Comparison of ENCODE assay signal across 8 mouse cellular contexts in the genomic region with DNA sequence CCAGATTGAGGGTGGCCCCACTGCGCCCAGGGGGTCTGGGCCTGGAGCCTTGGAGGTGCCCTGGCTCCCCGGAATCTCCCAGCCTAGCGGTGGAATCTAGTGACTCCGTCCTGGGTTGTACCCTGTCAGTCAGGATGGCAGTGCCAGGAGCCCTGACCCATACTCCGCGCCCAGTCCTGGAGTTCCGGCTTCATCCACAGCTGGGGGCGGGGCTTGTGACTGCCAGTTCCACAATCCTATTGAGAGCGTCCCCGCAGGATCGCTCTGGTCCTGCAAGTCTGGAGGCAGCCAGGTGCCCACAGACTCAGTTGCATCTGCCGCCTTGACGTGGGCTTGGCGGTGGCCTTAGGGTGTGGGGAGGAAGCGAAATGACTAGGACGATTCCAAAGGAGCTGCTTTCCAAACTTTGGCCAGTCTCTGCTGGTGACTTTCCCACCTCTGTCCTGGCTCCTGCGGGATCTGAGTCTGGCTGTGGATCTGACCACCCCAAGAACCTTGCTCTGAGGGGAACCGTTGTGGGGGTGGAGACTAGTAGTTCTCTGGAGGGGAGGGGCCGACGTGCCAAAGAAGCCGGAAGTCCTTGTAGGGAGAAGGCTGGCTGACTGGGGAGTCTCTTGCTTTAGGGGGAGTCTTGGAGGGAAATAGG. TPM values are rescaled to one million over a fixed set of nuclear protein-coding genes. Genes with fewer than 3 reads are reported as not detected.
DNase-seq lines count a peak whose midpoint lies in the region; ATAC-seq and TF ChIP-seq lines count a peak whose summit lies in the region.

No protein-coding gene starts in this region.

- peak overlapping the region; percentile 100 for H3K4me2 ChIP-seq in hindbrain, postnatal 0 days (ENCODE audit: low read depth, low read length)
- H3K4me2 ChIP-seq in midbrain, embryonic 11.5 days: peak overlapping the region; percentile 100

- H3K4me3 ChIP-seq in hindbrain, postnatal 0 days (ENCODE audit: low read length): peak overlapping the region; percentile 74
- peak overlapping the region; percentile 72 for H3K4me3 ChIP-seq in limb, embryonic 10.5 days
- peak overlapping the region; percentile 82 for H3K4me3 ChIP-seq in midbrain, embryonic 11.5 days (ENCODE audit: low read depth, low read length)

- no peak for DNase-seq in Patski (ENCODE audit: low read depth, low spot score)
- peak; percentile 59 to 70 for DNase-seq in cerebellum, postnatal 4 days (ENCODE audit: low spot score in 2 of 2)
- DNase-seq in gastrocnemius, adult 8-10 months (ENCODE audit: low spot score in 2 of 2): peak; percentile 88
- peak; percentile 89 for DNase-seq in hindbrain, postnatal 0 days (ENCODE audit: low spot score)
- DNase-seq in limb, embryonic 10.5 days (ENCODE audit: low spot score): peak; percentile 84
- DNase-seq in midbrain, embryonic 11.5 days (ENCODE audit: low spot score, missing footprints): peak; percentile 95
- peak; percentile 50 to 55 for DNase-seq in right cerebral cortex, postnatal 36 days (ENCODE audit: low spot score in 2 of 2)
- peak; percentile 76 to 89 for DNase-seq in urinary bladder, postnatal 4 days (ENCODE audit: low spot score in 2 of 2)

- peaks cover 12% of the 10 kb centered on the region for H3K4me1 ChIP-seq in hindbrain, postnatal 0 days (ENCODE audit: insufficient read depth, low read length)
- H3K4me1 ChIP-seq in limb, embryonic 10.5 days: peaks cover 27% of the 10 kb centered on the region
- H3K4me1 ChIP-seq in midbrain, embryonic 11.5 days (ENCODE audit: control insufficient read depth, insufficient read depth, low read length): peaks cover 15% of the 10 kb centered on the region

- under 1% methylated on average over 21 of the region's 21 CpGs for WGBS in hindbrain, postnatal 0 days
- WGBS in limb, embryonic 10.5 days: under 1% methylated on average over 21 of the region's 21 CpGs
- 2% methylated on average over 21 of the region's 21 CpGs for WGBS in midbrain, embryonic 11.5 days

- no peaks in the 10 kb centered on the region for H3K27me3 ChIP-seq in Patski
- no peaks in the 10 kb centered on the region for H3K27me3 ChIP-seq in hindbrain, postnatal 0 days (ENCODE audit: insufficient read depth, low read length)
- H3K27me3 ChIP-seq in limb, embryonic 10.5 days (ENCODE audit: low read depth, poor library complexity, severe bottlenecking): no peaks in the 10 kb centered on the region
- H3K27me3 ChIP-seq in midbrain, embryonic 11.5 days (ENCODE audit: control insufficient read depth, insufficient read depth, low read length): no peaks in the 10 kb centered on the region

- peak overlapping the region; percentile 62; the same call in 1 of the 2 replicates for H3K27ac ChIP-seq in hindbrain, postnatal 0 days
- peak overlapping the region; percentile 75 for H3K27ac ChIP-seq in limb, embryonic 10.5 days
- no peak overlapping the region for H3K27ac ChIP-seq in midbrain, embryonic 11.5 days (ENCODE audit: low read depth, low read length)

- no peaks in the 10 kb centered on the region for H3K36me3 ChIP-seq in hindbrain, postnatal 0 days (ENCODE audit: insufficient read depth, low read length)
- H3K36me3 ChIP-seq in limb, embryonic 10.5 days: peaks cover 44% of the 10 kb centered on the region
- H3K36me3 ChIP-seq in midbrain, embryonic 11.5 days (ENCODE audit: control insufficient read depth, insufficient read depth, low read length): peaks cover 6% of the 10 kb centered on the region; the same call in 1 of the 2 replicates

- peak; percentile 74 for ATAC-seq in Patski
- peak; percentile 93 for ATAC-seq in hindbrain, postnatal 0 days
- peak; percentile 86 for ATAC-seq in midbrain, embryonic 11.5 days (ENCODE audit: low FRiP score)

- in situ Hi-C loops in Patski (cut with MboI; ENCODE audit: low pct_unique_long_range_greater_than_20kb): no loop called here

- POLR2A ChIA-PET in Patski (lab: Charles Lee): interaction anchor here (0.8 to 1.4 kb wide), 3 partner anchors 9 to 21 kb away, joined by 3 to 6 read pairs (median 4); no protein-coding TSS in a partner anchor

- no peaks in the 10 kb centered on the region for H3K9me3 ChIP-seq in hindbrain, postnatal 0 days (ENCODE audit: low read length)
- no peaks in the 10 kb centered on the region for H3K9me3 ChIP-seq in limb, embryonic 10.5 days (replicated peaks)
- H3K9me3 ChIP-seq in midbrain, embryonic 11.5 days (ENCODE audit: control insufficient read depth, low read length): no peaks in the 10 kb centered on the region

- CTCF ChIA-PET in Patski (lab: Charles Lee): no interaction called here

- H3K9ac ChIP-seq in hindbrain, postnatal 0 days (replicated peaks; ENCODE audit: low read length): peak overlapping the region; percentile 61
- peak overlapping the region; percentile 75 for H3K9ac ChIP-seq in midbrain, embryonic 11.5 days (ENCODE audit: low read length)

- no peak for TF ChIP-seq CTCF in Patski (IDR thresholded peaks at IDR 0.05)
- TF ChIP-seq CTCF in hindbrain, postnatal 0 days (IDR thresholded peaks at IDR 0.05; ENCODE audit: low read depth): peak; percentile 72

RNA-seq across cellular contexts. Expression of a gene that starts 1.1 kb away (rescaled TPM):
- polyA plus RNA-seq in Patski (2021): 0.78 TPM
- total RNA-seq in gastrocnemius, adult 8-10 months (2022): 1 to 10 TPM in 2 of 4 experiments, under 1 TPM in 1, not detected in 1; 0.46 to 1.2 (median 1.1) TPM
- 2.6 TPM in 1 of 2 replicates, not detected in the other for total RNA-seq in hindbrain, postnatal 0 days (2014; rRNA removed)
- 0.67 and 1.4 TPM in 2 replicates for polyA plus RNA-seq in hindbrain, postnatal 0 days (2015; fragmentation: Nextera tagmentation; extraction: Ambion mirVana)
- 0.23 and 0.58 TPM in 2 replicates for polyA plus RNA-seq in limb, embryonic 10.5 days (2016; fragmentation: Nextera tagmentation; extraction: Ambion mirVana)
- polyA plus RNA-seq in midbrain, embryonic 11.5 days (2014; fragmentation: Nextera tagmentation; extraction: Ambion mirVana): 0.15 and 0.20 TPM in 2 replicates

RNA-seq across cellular contexts. Expression of a gene that starts 1.1 kb away (rescaled TPM):
- polyA plus RNA-seq in Patski (2021): 149 TPM
- 100 to 1,000 TPM; 182 to 198 (median 184) TPM for total RNA-seq in gastrocnemius, adult 8-10 months (2022)
- total RNA-seq in hindbrain, postnatal 0 days (2014; rRNA removed): 21.5 and 31.7 TPM in 2 replicates
- 17.2 and 18.8 TPM in 2 replicates for polyA plus RNA-seq in hindbrain, postnatal 0 days (2015; fragmentation: Nextera tagmentation; extraction: Ambion mirVana)
- polyA plus RNA-seq in limb, embryonic 10.5 days (2016; fragmentation: Nextera tagmentation; extraction: Ambion mirVana): 24.4 and 31.3 TPM in 2 replicates
- 29.9 and 36.4 TPM in 2 replicates for polyA plus RNA-seq in midbrain, embryonic 11.5 days (2014; fragmentation: Nextera tagmentation; extraction: Ambion mirVana)

RNA-seq across cellular contexts. Expression of a gene that starts 13.1 kb away (rescaled TPM):
- not detected for polyA plus RNA-seq in Patski (2021)
- not detected for total RNA-seq in gastrocnemius, adult 8-10 months (2022)
- not detected in 2 replicates for total RNA-seq in hindbrain, postnatal 0 days (2014; rRNA removed)
- polyA plus RNA-seq in hindbrain, postnatal 0 days (2015; fragmentation: Nextera tagmentation; extraction: Ambion mirVana): not detected in 2 replicates
- 1.6 and 2.3 TPM in 2 replicates for polyA plus RNA-seq in limb, embryonic 10.5 days (2016; fragmentation: Nextera tagmentation; extraction: Ambion mirVana)
- polyA plus RNA-seq in midbrain, embryonic 11.5 days (2014; fragmentation: Nextera tagmentation; extraction: Ambion mirVana): 0.65 and 1.3 TPM in 2 replicates

RNA-seq across cellular contexts. Expression of a gene that starts 15.2 kb away (rescaled TPM):
- polyA plus RNA-seq in Patski (2021): 9.1 TPM
- 1 to 10 TPM; 2.0 to 4.6 (median 3.4) TPM for total RNA-seq in gastrocnemius, adult 8-10 months (2022)
- total RNA-seq in hindbrain, postnatal 0 days (2014; rRNA removed): 4.8 and 7.5 TPM in 2 replicates
- polyA plus RNA-seq in hindbrain, postnatal 0 days (2015; fragmentation: Nextera tagmentation; extraction: Ambion mirVana): 7.9 and 9.0 TPM in 2 replicates
- polyA plus RNA-seq in limb, embryonic 10.5 days (2016; fragmentation: Nextera tagmentation; extraction: Ambion mirVana): 2.4 and 3.3 TPM in 2 replicates
- polyA plus RNA-seq in midbrain, embryonic 11.5 days (2014; fragmentation: Nextera tagmentation; extraction: Ambion mirVana): 2.8 and 3.9 TPM in 2 replicates

RNA-seq across cellular contexts. Expression of a gene that starts 15.4 kb away (rescaled TPM):
- 79.7 TPM for polyA plus RNA-seq in Patski (2021)
- total RNA-seq in gastrocnemius, adult 8-10 months (2022): 1 to 10 TPM; 2.5 to 5.4 (median 4.1) TPM
- total RNA-seq in hindbrain, postnatal 0 days (2014; rRNA removed): 26.1 and 31.5 TPM in 2 replicates
- 21.2 and 25.0 TPM in 2 replicates for polyA plus RNA-seq in hindbrain, postnatal 0 days (2015; fragmentation: Nextera tagmentation; extraction: Ambion mirVana)
- polyA plus RNA-seq in limb, embryonic 10.5 days (2016; fragmentation: Nextera tagmentation; extraction: Ambion mirVana): 170 and 183 TPM in 2 replicates
- polyA plus RNA-seq in midbrain, embryonic 11.5 days (2014; fragmentation: Nextera tagmentation; extraction: Ambion mirVana): 87.1 and 89.7 TPM in 2 replicates
